Mouse (Mus musculus) hindbrain, embryonic 12.5 days (tissue): ENCODE measurements around the gene Fam81b. TPM values are rescaled to one million over a fixed set of nuclear protein-coding genes. Genes with fewer than 3 reads are reported as not detected.

Experiments
- ATAC-seq: fragments of 200-750 bp; cut with Nextera tagmentation; 2 replicates; pipeline ENCODE4 v1.8.0; 2017; ENCODE audit warnings: moderate TSS enrichment; ENCODE audit not compliant: low FRiP score
- H3K27ac ChIP-seq: fragments of 300-500 bp; sonication (generic); 2 replicates; pipeline ENCODE4 v1.5.1; 2016; ENCODE audit warnings: mild to moderate bottlenecking
- H3K27me3 ChIP-seq: fragments of 300-500 bp; sonication (generic); 2 replicates; pipeline ENCODE4 v1.6.1; 2016; ENCODE audit warnings: mild to moderate bottlenecking
- H3K36me3 ChIP-seq: fragments of 300-500 bp; sonication (generic); 2 replicates; pipeline ENCODE4 v1.6.1; 2016; ENCODE audit warnings: mild to moderate bottlenecking
- H3K4me1 ChIP-seq: fragments of 300-500 bp; sonication (generic); 2 replicates; pipeline ENCODE4 v1.6.1; 2016
- H3K4me2 ChIP-seq: fragments of 300-500 bp; sonication (generic); replicated peaks from 2 replicates; pipeline ENCODE4 v1.6.1; 2016; ENCODE audit warnings: mild to moderate bottlenecking
- H3K4me3 ChIP-seq: fragments of 300-500 bp; sonication (generic); 2 replicates; pipeline ENCODE4 v1.5.1; 2016; ENCODE audit warnings: mild to moderate bottlenecking
- H3K9ac ChIP-seq: fragments of 300-500 bp; sonication (generic); 2 replicates; pipeline ENCODE4 v1.6.1; 2016; ENCODE audit warnings: mild to moderate bottlenecking, moderate library complexity
- H3K9me3 ChIP-seq: fragments of 300-500 bp; sonication (generic); replicated peaks from 2 replicates; pipeline ENCODE4 v1.6.1; 2016; ENCODE audit warnings: mild to moderate bottlenecking
- WGBS: fragments of 180-500 bp; shearing (Covaris S2); methylation state at CpG from one replicate; pipeline ENCODE4 v1.1.7; 2016; 5-methylcytosine and 5-hydroxymethylcytosine counted together
- microRNA-seq: library from miRNA; unstranded; fragments of <30 nt; microRNA quantifications from one replicate; pipeline ENCODE4, GENCODE M21; 2017
- polyA plus RNA-seq: library from polyadenylated mRNA; unstranded; fragments of >200 nt; fragmentation: Nextera tagmentation; extraction: Ambion mirVana; gene quantifications from 2 replicates; pipeline ENCODE4 v1.2.1, GENCODE M21; 2016

Gene Fam81b
- polyA plus RNA-seq, 1 experiment from 2014 or later: 2.6 TPM

DNA sequence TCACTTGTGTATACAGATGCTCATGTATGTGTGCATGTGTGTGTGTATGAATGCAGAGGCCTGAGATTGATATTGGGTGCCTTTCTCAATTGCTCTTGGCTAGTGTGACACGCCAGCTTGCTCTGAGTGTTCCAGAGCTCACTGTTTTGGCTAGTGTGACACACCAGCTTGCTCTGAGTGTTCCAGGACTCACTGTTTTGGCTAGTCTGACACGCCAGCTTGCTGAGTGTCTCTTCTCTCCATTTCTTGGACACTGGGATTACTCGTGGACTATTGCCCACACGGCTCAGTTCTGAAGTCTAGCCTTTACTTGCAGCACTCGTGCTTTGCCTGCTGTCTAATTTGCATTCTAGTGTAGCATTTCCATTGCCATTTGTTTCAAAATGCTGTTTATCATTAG is 126.2 kb downstream of the Fam81b start:
- no peak for ATAC-seq
- Histone ChIP-seq H3K27ac (no peak overlapping the region), H3K4me3 (no peak overlapping the region), H3K27me3 (no peaks in the 10 kb centered on the region), H3K4me1 (no peaks in the 10 kb centered on the region), H3K9ac (no peak overlapping the region), H3K4me2 (no peak overlapping the region), H3K9me3 (no peaks in the 10 kb centered on the region; the same call in 1 of the 2 replicates), H3K36me3 (peaks cover 27% of the 10 kb centered on the region)
- 93% methylated on average over 5 of the region's 5 CpGs for WGBS

DNA sequence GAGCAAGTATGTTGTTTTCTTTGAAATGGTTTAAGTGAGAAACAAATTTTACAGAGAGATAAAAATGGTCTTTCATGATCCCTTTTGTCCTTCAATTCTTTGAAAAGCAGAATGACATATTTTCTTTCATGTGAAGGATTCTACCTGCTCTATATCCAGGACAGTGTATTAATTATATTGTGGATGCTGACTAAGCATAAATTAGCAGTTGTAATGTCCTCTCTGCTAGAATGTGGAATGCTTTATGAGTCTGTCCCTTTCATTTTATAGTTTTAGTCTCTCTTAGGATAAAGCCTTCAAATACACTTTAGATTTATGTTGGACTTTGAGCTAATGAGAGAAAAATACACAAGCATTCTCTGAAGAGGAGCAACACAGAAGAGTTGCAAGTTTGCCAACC is 130.6 kb downstream of the Fam81b start:
- no peaks in the 10 kb centered on the region for H3K27me3 ChIP-seq
- no peak overlapping the region for H3K4me3 ChIP-seq
- no peaks in the 10 kb centered on the region for H3K4me1 ChIP-seq
- no peak for ATAC-seq
- no peak overlapping the region for H3K27ac ChIP-seq
- H3K9ac ChIP-seq: no peak overlapping the region
- H3K36me3 ChIP-seq: peaks cover 26% of the 10 kb centered on the region
- H3K4me2 ChIP-seq: no peak overlapping the region
- H3K9me3 ChIP-seq: no peaks in the 10 kb centered on the region; the same call in 1 of the 2 replicates

DNA sequence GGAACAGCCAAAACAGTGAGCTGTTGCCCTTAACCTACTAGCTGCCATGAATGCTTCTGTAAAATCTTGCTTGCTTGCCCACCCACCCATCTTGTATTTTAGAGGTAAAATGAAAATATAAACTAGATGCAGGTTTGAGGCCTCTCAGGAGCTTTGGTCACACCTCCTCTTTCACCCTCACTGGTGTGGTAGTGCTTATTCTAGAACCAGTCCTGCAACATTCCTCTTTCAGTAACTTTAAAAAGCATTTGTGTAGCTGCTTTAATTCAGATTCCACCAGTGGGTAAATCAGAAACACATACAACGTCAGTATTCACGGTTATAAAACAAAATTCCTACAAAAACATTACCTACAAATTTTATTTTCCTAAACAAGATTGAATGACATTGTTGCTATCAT is 144.3 kb downstream of the Fam81b start:
- no peak overlapping the region for H3K4me3 ChIP-seq
- no peak overlapping the region for H3K9ac ChIP-seq
- H3K4me2 ChIP-seq: no peak overlapping the region
- 97% methylated on average over 2 of the region's 2 CpGs for WGBS
- H3K9me3 ChIP-seq: no peaks in the 10 kb centered on the region
- no peaks in the 10 kb centered on the region for H3K27me3 ChIP-seq
- no peak for ATAC-seq
- no peaks in the 10 kb centered on the region for H3K4me1 ChIP-seq
- H3K27ac ChIP-seq: no peak overlapping the region
- peaks cover 45% of the 10 kb centered on the region for H3K36me3 ChIP-seq

DNA sequence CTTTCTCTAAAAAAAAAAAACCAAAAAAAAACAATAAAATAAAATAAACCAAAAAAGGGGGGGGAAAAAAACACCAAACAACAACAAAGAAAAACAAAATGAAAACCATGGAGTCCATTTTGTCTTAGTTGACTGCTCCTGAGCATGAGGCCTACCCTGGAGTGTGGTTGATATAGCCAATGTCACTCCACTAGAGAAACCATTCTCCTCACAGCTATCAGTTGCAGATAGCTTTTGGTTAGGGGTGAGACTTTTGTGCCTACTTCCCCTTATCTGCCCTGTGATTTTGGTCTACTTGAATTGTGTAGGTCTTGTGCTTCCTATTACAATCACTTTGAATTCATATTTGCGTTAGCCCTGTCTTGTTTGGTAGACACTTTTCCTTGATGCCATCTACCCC is 147.4 kb downstream of the Fam81b start:
- Histone ChIP-seq H3K4me3 (no peak overlapping the region), H3K27ac (no peak overlapping the region), H3K4me1 (no peaks in the 10 kb centered on the region), H3K36me3 (peaks cover 44% of the 10 kb centered on the region), H3K4me2 (no peak overlapping the region), H3K9ac (no peak overlapping the region), H3K27me3 (no peaks in the 10 kb centered on the region), H3K9me3 (no peaks in the 10 kb centered on the region)
- no peak for ATAC-seq
- 94% methylated on average over 1 of the region's 1 CpGs for WGBS

DNA sequence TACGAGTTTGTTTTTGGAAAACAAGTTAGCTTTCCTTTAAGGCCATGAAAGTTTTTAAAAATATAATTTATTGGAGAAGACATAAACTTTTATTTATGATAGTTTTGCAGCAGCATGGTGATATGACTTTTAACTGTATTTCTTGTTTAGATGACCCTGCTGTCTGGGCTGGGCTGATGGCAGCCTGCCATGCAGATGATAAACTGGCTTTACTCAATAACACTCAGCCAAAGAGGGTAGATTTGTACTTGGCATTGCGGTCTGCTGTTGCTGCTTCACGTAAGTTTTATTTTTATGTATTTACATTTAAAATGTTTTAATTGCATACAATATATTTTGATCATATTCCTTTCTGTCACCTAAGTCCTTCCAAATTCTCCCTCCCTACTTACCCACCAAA is 147.8 kb downstream of the Fam81b start:
- Histone ChIP-seq H3K27ac (no peak overlapping the region), H3K9me3 (no peaks in the 10 kb centered on the region), H3K36me3 (peaks cover 40% of the 10 kb centered on the region), H3K4me2 (no peak overlapping the region), H3K27me3 (no peaks in the 10 kb centered on the region), H3K4me3 (no peak overlapping the region), H3K9ac (no peak overlapping the region), H3K4me1 (no peaks in the 10 kb centered on the region)
- ATAC-seq: no peak
- WGBS: 92% methylated on average over 3 of the region's 3 CpGs

Small RNA genes within 50 kb of the gene (microRNA-seq; reads per million reads assigned to microRNA genes)
- not detected for gene Gm24025

Other genes starting within 250 kb of the Fam81b start
- 0.65 and 0.98 TPM in 2 replicates for gene Gpr150, start 248.1 kb downstream of the Fam81b start, polyA plus RNA-seq
- gene Arsk, start 206.4 kb downstream of the Fam81b start, polyA plus RNA-seq: 4.9 and 5.5 TPM in 2 replicates
- gene Ttc37, start 206.3 kb downstream of the Fam81b start, polyA plus RNA-seq: 14.5 and 16.4 TPM in 2 replicates
- gene Mctp1, start 79.5 kb upstream of the Fam81b start, polyA plus RNA-seq: 2.6 and 3.6 TPM in 2 replicates